Mouse (Mus musculus): ENCODE data around the gene Armc6. TPM values are rescaled to one million over a fixed set of nuclear protein-coding genes. Genes with fewer than 3 reads are reported as not detected.
A peak's percentile ranks its signal among the peaks of the same experiment; 100 is the strongest.

Armc6 gene
- polyA plus RNA-seq, 1 experiment from 2014 or later: 25.4 TPM

GRCm38 (mm10) chr8:70267674-70268073, 33.4 kb upstream of the Armc6 start:
- Histone ChIP-seq H3K9me3 (no peaks in the 10 kb centered on the region), H3K27ac (no peak overlapping the region), H3K27me3 (replicated peaks) (no peaks in the 10 kb centered on the region), H3K36me3 (peaks cover 19% of the 10 kb centered on the region), H3K4me2 (replicated peaks) (no peak overlapping the region), H3K4me3 (replicated peaks) (no peak overlapping the region), H3K4me1 (replicated peaks) (no peaks in the 10 kb centered on the region), H3K9ac (no peak overlapping the region)
- WGBS: 87% methylated on average over 3 of the region's 3 CpGs
- no peak for ATAC-seq

- WGBS: 74% methylated on average over 2 of the region's 2 CpGs
- H3K4me3 ChIP-seq (replicated peaks): no peak overlapping the region
- ATAC-seq: no peak
These were observed 24.8 kb upstream of the Armc6 start for GRCm38 (mm10) chr8:70259043-70259442.

GRCm38 (mm10) chr8:70258600-70258999, 24.3 kb upstream of the Armc6 start:
- 90% methylated on average over 5 of the region's 5 CpGs for WGBS
- no peak overlapping the region for H3K9ac ChIP-seq
- H3K4me2 ChIP-seq (replicated peaks): no peak overlapping the region
- H3K36me3 ChIP-seq: peaks cover 45% of the 10 kb centered on the region
- no peak overlapping the region for H3K27ac ChIP-seq
- no peaks in the 10 kb centered on the region for H3K9me3 ChIP-seq
- ATAC-seq: no peak
- H3K27me3 ChIP-seq (replicated peaks): no peaks in the 10 kb centered on the region
- no peak overlapping the region for H3K4me3 ChIP-seq (replicated peaks)
- H3K4me1 ChIP-seq (replicated peaks): no peaks in the 10 kb centered on the region

More at GRCm38 (mm10) chr8:70259043-70259442, 24.8 kb upstream of the Armc6 start:
- no peak overlapping the region for H3K4me2 ChIP-seq (replicated peaks)
- no peaks in the 10 kb centered on the region for H3K4me1 ChIP-seq (replicated peaks)
- H3K27ac ChIP-seq: no peak overlapping the region
- H3K9me3 ChIP-seq: no peaks in the 10 kb centered on the region
- H3K9ac ChIP-seq: no peak overlapping the region
- peaks cover 45% of the 10 kb centered on the region for H3K36me3 ChIP-seq
- no peaks in the 10 kb centered on the region for H3K27me3 ChIP-seq (replicated peaks)

- Histone ChIP-seq H3K36me3 (peaks cover 46% of the 10 kb centered on the region), H3K9me3 (no peaks in the 10 kb centered on the region), H3K9ac (no peak overlapping the region), H3K27me3 (replicated peaks) (no peaks in the 10 kb centered on the region), H3K4me3 (replicated peaks) (no peak overlapping the region), H3K4me2 (replicated peaks) (no peak overlapping the region), H3K27ac (no peak overlapping the region), H3K4me1 (replicated peaks) (no peaks in the 10 kb centered on the region)
- 79% methylated on average over 3 of the region's 3 CpGs for WGBS
- ATAC-seq: no peak
These were observed 23.2 kb upstream of the Armc6 start for GRCm38 (mm10) chr8:70257456-70257855.

GRCm38 (mm10) chr8:70254628-70255027, 20.4 kb upstream of the Armc6 start:
- Histone ChIP-seq H3K4me1 (replicated peaks) (no peaks in the 10 kb centered on the region), H3K4me2 (replicated peaks) (no peak overlapping the region), H3K36me3 (peaks cover 50% of the 10 kb centered on the region), H3K9me3 (no peaks in the 10 kb centered on the region), H3K4me3 (replicated peaks) (no peak overlapping the region), H3K27ac (no peak overlapping the region), H3K9ac (no peak overlapping the region), H3K27me3 (replicated peaks) (no peaks in the 10 kb centered on the region)
- WGBS: 79% methylated on average over 1 of the region's 1 CpGs
- ATAC-seq: no peak

GRCm38 (mm10) chr8:70247841-70248240, 13.6 kb upstream of the Armc6 start:
- ATAC-seq: no peak
- Histone ChIP-seq H3K4me2 (replicated peaks) (no peak overlapping the region), H3K27ac (no peak overlapping the region), H3K4me3 (replicated peaks) (no peak overlapping the region), H3K4me1 (replicated peaks) (no peaks in the 10 kb centered on the region), H3K36me3 (peaks cover 45% of the 10 kb centered on the region), H3K9me3 (no peaks in the 10 kb centered on the region), H3K9ac (no peak overlapping the region), H3K27me3 (replicated peaks) (no peaks in the 10 kb centered on the region)
- WGBS: 94% methylated on average over 3 of the region's 3 CpGs

GRCm38 (mm10) chr8:70246622-70247021, 12.4 kb upstream of the Armc6 start:
- WGBS: 92% methylated on average over 6 of the region's 6 CpGs
- no peaks in the 10 kb centered on the region for H3K27me3 ChIP-seq (replicated peaks)
- H3K9ac ChIP-seq: no peak overlapping the region
- H3K36me3 ChIP-seq: peaks cover 41% of the 10 kb centered on the region
- ATAC-seq: no peak
- no peak overlapping the region for H3K4me2 ChIP-seq (replicated peaks)
- no peak overlapping the region for H3K4me3 ChIP-seq (replicated peaks)
- no peaks in the 10 kb centered on the region for H3K9me3 ChIP-seq
- no peaks in the 10 kb centered on the region for H3K4me1 ChIP-seq (replicated peaks)
- no peak overlapping the region for H3K27ac ChIP-seq

- whole genome bisulfite sequencing: 87% methylated on average over 5 of the region's 5 CpGs
These were observed 6.4 kb upstream of the Armc6 start for GRCm38 (mm10) chr8:70240642-70241041.

GRCm38 (mm10) chr8:70237842-70238241, 3.6 kb upstream of the Armc6 start:
- Histone ChIP-seq H3K4me1 (replicated peaks) (peaks cover 14% of the 10 kb centered on the region), H3K9ac (no peak overlapping the region), H3K36me3 (peaks cover 36% of the 10 kb centered on the region), H3K27me3 (replicated peaks) (no peaks in the 10 kb centered on the region), H3K9me3 (no peaks in the 10 kb centered on the region), H3K4me3 (replicated peaks) (no peak overlapping the region), H3K27ac (no peak overlapping the region), H3K4me2 (replicated peaks) (no peak overlapping the region)
- WGBS: 81% methylated on average over 2 of the region's 2 CpGs
- no peak for ATAC-seq

More at GRCm38 (mm10) chr8:70240642-70241041, 6.4 kb upstream of the Armc6 start:
- no peak overlapping the region for H3K4me2 ChIP-seq (replicated peaks)
- H3K27me3 ChIP-seq (replicated peaks): no peaks in the 10 kb centered on the region
- peaks cover 1% of the 10 kb centered on the region; the same call in 1 of the 2 replicates for H3K4me1 ChIP-seq (replicated peaks)
- no peak overlapping the region for H3K27ac ChIP-seq
- no peak overlapping the region for H3K4me3 ChIP-seq (replicated peaks)
- no peaks in the 10 kb centered on the region for H3K9me3 ChIP-seq
- no peak overlapping the region for H3K9ac ChIP-seq
- ATAC-seq: no peak
- H3K36me3 ChIP-seq: peaks cover 47% of the 10 kb centered on the region

- peaks cover 14% of the 10 kb centered on the region for H3K4me1 ChIP-seq (replicated peaks)
- peak overlapping the region; percentile 85 for H3K9ac ChIP-seq
- peak overlapping the region; percentile 83 for H3K4me3 ChIP-seq (replicated peaks)
- peak overlapping the region; percentile 91 for H3K27ac ChIP-seq
- ATAC-seq: no peak
- peak overlapping the region; percentile 65 for H3K4me2 ChIP-seq (replicated peaks)
- no peaks in the 10 kb centered on the region for H3K9me3 ChIP-seq
- H3K36me3 ChIP-seq: peaks cover 28% of the 10 kb centered on the region
- no peaks in the 10 kb centered on the region for H3K27me3 ChIP-seq (replicated peaks)
- WGBS: 0% methylated on average over 15 of the region's 15 CpGs
These were observed 489 bp upstream of the Armc6 start for GRCm38 (mm10) chr8:70234781-70235128.

- H3K27me3 ChIP-seq (replicated peaks): no peaks in the 10 kb centered on the region
- ATAC-seq: 0 out of 2 replicates have a peak, but pooled peaks have one; percentile 7
These were observed 660 bp downstream of the Armc6 start for GRCm38 (mm10) chr8:70233606-70234005.

GRCm38 (mm10) chr8:70230837-70231236, 3.4 kb downstream of the Armc6 start:
- Histone ChIP-seq H3K27me3 (replicated peaks) (no peaks in the 10 kb centered on the region), H3K9me3 (no peaks in the 10 kb centered on the region), H3K4me2 (replicated peaks) (no peak overlapping the region), H3K4me3 (replicated peaks) (no peak overlapping the region), H3K27ac (no peak overlapping the region), H3K36me3 (peaks cover 19% of the 10 kb centered on the region), H3K4me1 (replicated peaks) (peaks cover 14% of the 10 kb centered on the region), H3K9ac (no peak overlapping the region)
- WGBS: 91% methylated on average over 9 of the region's 9 CpGs
- ATAC-seq: no peak

More at GRCm38 (mm10) chr8:70233606-70234005, 660 bp downstream of the Armc6 start:
- Histone ChIP-seq H3K9me3 (no peaks in the 10 kb centered on the region), H3K27ac (no peak overlapping the region), H3K4me3 (replicated peaks) (peak overlapping the region; percentile 83), H3K4me2 (replicated peaks) (peak overlapping the region; percentile 90), H3K4me1 (replicated peaks) (peaks cover 14% of the 10 kb centered on the region), H3K9ac (peak overlapping the region; percentile 85), H3K36me3 (peaks cover 29% of the 10 kb centered on the region)
- WGBS: 6% methylated on average over 13 of the region's 13 CpGs

- 0 out of 2 replicates have a peak, but pooled peaks cover under 1% of the 10 kb centered on the region for H3K4me1 ChIP-seq (replicated peaks)
- H3K4me2 ChIP-seq (replicated peaks): no peak overlapping the region
- H3K27me3 ChIP-seq (replicated peaks): no peaks in the 10 kb centered on the region
- 82% methylated on average over 4 of the region's 4 CpGs for WGBS
- H3K27ac ChIP-seq: no peak overlapping the region
- no peak for ATAC-seq
- H3K4me3 ChIP-seq (replicated peaks): no peak overlapping the region
- H3K9ac ChIP-seq: no peak overlapping the region
- no peaks in the 10 kb centered on the region for H3K9me3 ChIP-seq
- peaks cover 30% of the 10 kb centered on the region for H3K36me3 ChIP-seq
These were observed 6.3 kb downstream of the Armc6 start for GRCm38 (mm10) chr8:70227997-70228396.
